Mouse (Mus musculus) neural tube, embryonic 15.5 days (tissue): Measurements from ENCODE around the gene Rpn1. TPM values are rescaled to one million over a fixed set of nuclear protein-coding genes. Genes with fewer than 3 reads are reported as not detected.

Experiments used
- ATAC-seq: fragments of 200-750 bp; cut with Nextera tagmentation; 2 replicates; pipeline ENCODE4 v1.8.0; 2017; ENCODE audit warnings: mild to moderate bottlenecking, moderate TSS enrichment, moderate library complexity; ENCODE audit not compliant: low FRiP score
- H3K27ac ChIP-seq: fragments of 300-500 bp; sonication (generic); replicated peaks from 2 replicates; pipeline ENCODE4 v1.5.1; 2015; ENCODE audit warnings: mild to moderate bottlenecking, inconsistent platforms
- H3K27me3 ChIP-seq: fragments of 300-500 bp; sonication (generic); replicated peaks from 2 replicates; pipeline ENCODE4 v1.6.1; 2015; ENCODE audit warnings: inconsistent platforms
- H3K36me3 ChIP-seq: fragments of 300-500 bp; sonication (generic); 2 replicates; pipeline ENCODE4 v1.6.1; 2015; ENCODE audit warnings: inconsistent platforms
- H3K4me1 ChIP-seq: fragments of 300-500 bp; sonication (generic); 2 replicates; pipeline ENCODE4 v1.6.1; 2015; ENCODE audit warnings: inconsistent platforms
- H3K4me2 ChIP-seq: fragments of 300-500 bp; sonication (generic); 2 replicates; pipeline ENCODE4 v1.6.1; 2015; ENCODE audit warnings: inconsistent platforms, mild to moderate bottlenecking, moderate library complexity
- H3K4me3 ChIP-seq: fragments of 300-500 bp; sonication (generic); replicated peaks from 2 replicates; pipeline ENCODE4 v1.5.1; 2015; ENCODE audit warnings: mild to moderate bottlenecking, inconsistent platforms
- H3K9ac ChIP-seq: fragments of 300-500 bp; sonication (generic); replicated peaks from 2 replicates; pipeline ENCODE4 v1.6.1; 2015; ENCODE audit warnings: mild to moderate bottlenecking, inconsistent platforms
- H3K9me3 ChIP-seq: fragments of 300-500 bp; sonication (generic); replicated peaks from 2 replicates; pipeline ENCODE4 v1.6.1; 2016; ENCODE audit warnings: inconsistent platforms
- WGBS: fragments of 180-500 bp; shearing (Covaris S2); methylation state at CpG from one replicate; pipeline ENCODE4 v1.1.7; 2015; ENCODE audit warnings: mixed read lengths; 5-methylcytosine and 5-hydroxymethylcytosine counted together
- polyA plus RNA-seq: library from polyadenylated mRNA; unstranded; fragments of >200 nt; fragmentation: Nextera tagmentation; extraction: Ambion mirVana; gene quantifications from 2 replicates; pipeline ENCODE4 v1.2.1, GENCODE M21; 2015

The Rpn1 gene
- polyA plus RNA-seq, 1 experiment from 2014 or later, result 294 TPM

DNA sequence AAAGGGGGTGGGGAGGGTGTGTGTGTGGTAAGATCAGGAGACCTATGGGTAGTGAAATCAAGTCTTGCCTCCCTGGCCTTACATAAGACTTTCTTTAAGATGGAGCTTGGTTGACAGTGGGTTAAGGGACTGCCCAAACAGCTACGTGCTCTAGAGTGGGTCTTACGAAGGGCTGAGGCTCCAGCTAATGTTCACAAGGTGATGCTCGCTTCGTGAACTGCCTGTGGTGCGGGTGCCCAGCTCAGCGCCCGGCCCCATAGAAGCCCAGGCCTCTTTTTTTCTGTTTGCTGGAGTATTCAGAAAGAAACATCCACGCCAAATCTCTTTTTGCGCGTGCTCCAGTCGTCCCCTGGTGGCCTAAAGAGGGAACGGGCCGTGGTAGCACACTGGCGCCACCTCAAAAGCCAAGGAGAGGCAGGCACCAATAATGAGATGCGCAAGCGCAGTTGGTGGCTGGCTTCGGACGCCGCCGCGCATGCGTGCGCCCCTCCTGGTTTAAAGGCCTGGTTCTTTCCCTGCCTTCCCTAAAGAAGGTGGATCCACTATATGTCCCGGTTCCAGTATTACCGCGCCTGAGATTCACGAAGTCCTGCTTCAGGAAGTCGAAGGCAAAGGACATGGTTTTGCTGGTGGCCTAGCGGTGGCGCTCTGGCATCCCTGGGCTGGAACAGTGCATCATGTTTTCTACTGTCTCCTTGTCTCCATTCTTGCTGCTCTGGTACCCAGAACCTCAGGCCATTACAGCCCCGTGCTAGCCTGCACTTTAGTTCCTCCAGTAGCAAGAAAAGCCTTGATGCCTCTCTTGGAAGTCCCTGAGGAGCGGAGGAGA, 21.7 kb downstream of the Rpn1 start:
- peak overlapping the region; percentile 54 for H3K4me2 ChIP-seq
- WGBS, result 10% methylated on average over 32 of the region's 32 CpGs
- peaks cover 16% of the 10 kb centered on the region for H3K4me1 ChIP-seq

DNA sequence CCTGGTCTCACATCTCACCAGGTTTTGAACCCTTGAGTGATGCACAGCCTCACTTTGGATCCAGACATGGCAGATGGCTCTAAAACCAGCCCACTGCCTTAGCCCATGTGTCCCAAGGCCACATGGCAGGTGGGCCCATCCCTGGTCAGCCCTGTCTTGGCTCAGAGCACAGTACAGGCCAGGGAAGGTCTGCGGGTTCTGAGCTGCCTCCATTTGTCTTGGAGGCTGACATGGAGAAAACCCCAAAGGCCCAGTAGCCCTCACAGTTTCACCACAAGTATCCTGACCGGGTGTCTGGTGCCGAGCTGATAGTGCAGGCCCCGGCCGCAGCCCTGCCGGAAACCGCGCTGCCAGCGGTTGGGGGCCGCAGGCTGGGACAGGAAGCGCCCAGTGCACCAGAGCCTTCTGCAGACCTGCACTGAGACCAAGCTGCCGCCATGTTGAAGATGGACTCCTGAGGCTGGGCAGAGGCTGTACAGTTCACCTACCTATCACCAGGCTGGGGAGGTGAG, 22.4 kb downstream of the Rpn1 start:
- peak; percentile 62 for ATAC-seq
- Histone ChIP-seq H3K4me1 (peaks cover 16% of the 10 kb centered on the region), H3K9me3 (no peaks in the 10 kb centered on the region), H3K36me3 (peaks cover 32% of the 10 kb centered on the region), H3K9ac (peak overlapping the region; percentile 44; the same call in 1 of the 2 replicates), H3K4me2 (peak overlapping the region; percentile 54), H3K4me3 (peak overlapping the region; percentile 25; the same call in 1 of the 2 replicates), H3K27ac (peak overlapping the region; percentile 78), H3K27me3 (no peaks in the 10 kb centered on the region)
- 96% methylated on average over 12 of the region's 12 CpGs for WGBS

More for the DNA sequence above, 21.7 kb downstream of the Rpn1 start:
- Histone ChIP-seq H3K4me3 (peak overlapping the region; percentile 25), H3K27me3 (no peaks in the 10 kb centered on the region), H3K9ac (peak overlapping the region; percentile 44), H3K27ac (peak overlapping the region; percentile 78), H3K9me3 (no peaks in the 10 kb centered on the region), H3K36me3 (peaks cover 39% of the 10 kb centered on the region)
- peak; percentile 94 for ATAC-seq

- WGBS, result 88% methylated on average over 10 of the region's 10 CpGs
- H3K27me3 ChIP-seq, result no peaks in the 10 kb centered on the region
- H3K4me2 ChIP-seq, result no peak overlapping the region
These were observed 23.6 kb downstream of the Rpn1 start for GRCm38 (mm10) chr6:88107661-88108535.

GRCm38 (mm10) chr6:88113139-88113538, 28.9 kb downstream of the Rpn1 start:
- Histone ChIP-seq H3K4me2 (no peak overlapping the region), H3K36me3 (no peaks in the 10 kb centered on the region), H3K27ac (no peak overlapping the region), H3K4me1 (peaks cover 8% of the 10 kb centered on the region), H3K9me3 (no peaks in the 10 kb centered on the region), H3K4me3 (no peak overlapping the region), H3K9ac (no peak overlapping the region), H3K27me3 (no peaks in the 10 kb centered on the region)
- WGBS, result 30% methylated on average over 7 of the region's 7 CpGs
- peak; percentile 75 for ATAC-seq

More at GRCm38 (mm10) chr6:88107661-88108535, 23.6 kb downstream of the Rpn1 start:
- Histone ChIP-seq H3K9me3 (no peaks in the 10 kb centered on the region), H3K4me1 (peaks cover 16% of the 10 kb centered on the region), H3K4me3 (no peak overlapping the region), H3K9ac (no peak overlapping the region), H3K27ac (no peak overlapping the region), H3K36me3 (peaks cover 20% of the 10 kb centered on the region)
- no peak for ATAC-seq

- Histone ChIP-seq H3K27me3 (no peaks in the 10 kb centered on the region), H3K9ac (no peak overlapping the region), H3K4me1 (peaks cover 8% of the 10 kb centered on the region), H3K27ac (no peak overlapping the region), H3K9me3 (no peaks in the 10 kb centered on the region), H3K4me3 (no peak overlapping the region), H3K36me3 (no peaks in the 10 kb centered on the region), H3K4me2 (no peak overlapping the region)
- no peak for ATAC-seq
- WGBS, result 89% methylated on average over 5 of the region's 5 CpGs
These were observed 30.1 kb downstream of the Rpn1 start for GRCm38 (mm10) chr6:88114414-88114813.

DNA sequence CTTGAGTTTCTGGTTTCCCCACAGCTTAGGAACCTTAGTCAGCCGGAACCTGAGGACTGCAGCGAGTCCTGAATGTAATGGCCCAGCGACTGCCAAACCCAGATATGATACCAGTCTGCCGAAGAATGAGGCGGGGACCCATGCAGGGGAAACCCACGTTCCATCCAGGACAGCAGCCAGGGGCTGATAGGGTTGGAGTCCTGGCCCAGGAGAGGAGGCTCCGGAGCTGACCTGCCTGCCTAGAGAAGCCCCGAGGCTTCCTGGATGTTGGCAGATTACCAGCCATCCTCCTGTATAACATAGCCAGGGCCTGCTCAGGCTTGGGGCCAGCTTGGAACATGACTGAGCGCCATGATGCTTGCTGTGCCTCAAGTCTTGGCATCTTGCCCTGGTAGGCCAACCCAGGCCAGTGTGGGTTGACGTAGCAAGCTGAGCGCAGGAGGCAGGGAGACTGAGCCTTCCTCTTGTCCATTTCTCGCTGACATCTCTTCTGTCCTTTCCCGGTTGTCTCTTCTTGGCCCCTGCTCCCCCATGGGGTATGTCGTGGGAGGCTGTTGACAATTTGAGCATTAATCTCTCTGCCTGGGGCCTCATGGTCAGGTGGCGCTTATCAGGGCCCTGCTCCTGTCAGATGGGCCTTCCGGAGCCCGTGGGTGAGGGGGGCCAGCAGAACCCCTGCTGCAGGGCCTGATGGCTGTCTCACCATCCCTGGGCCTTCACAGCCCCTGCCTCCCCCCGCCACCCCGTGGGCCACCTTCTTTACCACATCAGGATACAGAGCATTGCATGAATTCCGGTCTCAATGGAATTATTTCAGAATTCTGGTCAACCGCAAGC, 32.3 kb downstream of the Rpn1 start:
- Histone ChIP-seq H3K27me3 (no peaks in the 10 kb centered on the region), H3K9me3 (no peaks in the 10 kb centered on the region), H3K27ac (no peak overlapping the region), H3K4me2 (no peak overlapping the region), H3K4me1 (peaks cover 8% of the 10 kb centered on the region), H3K4me3 (no peak overlapping the region), H3K9ac (no peak overlapping the region), H3K36me3 (no peaks in the 10 kb centered on the region)
- 72% methylated on average over 21 of the region's 21 CpGs for WGBS
- ATAC-seq, result peak; percentile 52

DNA sequence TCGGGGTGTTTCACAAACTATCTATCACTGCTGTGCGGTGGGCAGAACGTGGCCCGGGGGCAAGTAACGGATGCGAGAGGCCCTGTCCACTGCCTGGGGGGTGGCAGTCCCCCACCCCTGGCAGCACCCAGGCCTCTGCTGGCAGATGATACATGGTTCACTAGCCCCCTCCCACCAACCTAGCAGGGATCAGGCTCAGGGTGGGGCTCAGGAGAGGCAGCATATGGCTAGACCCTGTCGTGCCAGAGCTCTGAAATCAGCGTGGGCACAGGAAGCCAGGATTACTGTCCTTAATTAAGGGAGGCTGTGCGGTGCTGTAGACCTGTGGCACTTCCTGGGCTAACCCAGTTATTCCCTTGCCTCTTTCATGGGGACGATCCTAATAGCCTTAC, 32.9 kb downstream of the Rpn1 start:
- Histone ChIP-seq H3K4me2 (no peak overlapping the region), H3K4me1 (peaks cover 8% of the 10 kb centered on the region), H3K4me3 (no peak overlapping the region), H3K9ac (no peak overlapping the region), H3K27ac (no peak overlapping the region), H3K36me3 (no peaks in the 10 kb centered on the region), H3K27me3 (no peaks in the 10 kb centered on the region), H3K9me3 (no peaks in the 10 kb centered on the region)
- no peak for ATAC-seq
- 82% methylated on average over 10 of the region's 10 CpGs for WGBS

DNA sequence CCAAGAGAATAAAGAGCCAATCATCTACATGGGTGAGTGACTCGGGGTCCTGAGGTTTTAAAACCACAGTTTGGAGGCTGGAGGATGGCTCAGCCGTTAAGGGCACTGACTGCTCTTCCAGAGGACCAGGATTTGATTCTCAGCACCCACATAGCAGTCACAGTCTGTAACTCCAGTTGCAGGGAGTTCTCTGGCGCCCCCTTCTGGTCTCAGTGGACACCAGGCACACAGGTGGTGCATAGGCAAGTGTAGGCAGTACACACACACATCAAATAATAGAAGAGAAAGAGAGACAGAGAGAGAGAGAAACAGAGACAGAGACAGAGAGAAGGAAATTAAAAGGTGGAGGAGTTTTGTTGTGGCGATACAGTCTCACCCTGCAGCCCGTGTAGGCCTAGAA, 35.0 kb downstream of the Rpn1 start:
- Histone ChIP-seq H3K4me2 (no peak overlapping the region), H3K27ac (no peak overlapping the region), H3K4me1 (0 out of 2 replicates have a peak, but pooled peaks cover 4% of the 10 kb centered on the region), H3K36me3 (no peaks in the 10 kb centered on the region), H3K9ac (no peak overlapping the region), H3K9me3 (no peaks in the 10 kb centered on the region), H3K4me3 (no peak overlapping the region), H3K27me3 (no peaks in the 10 kb centered on the region)
- no peak for ATAC-seq
- 80% methylated on average over 5 of the region's 5 CpGs for WGBS

- Histone ChIP-seq H3K27ac (no peak overlapping the region), H3K4me2 (no peak overlapping the region), H3K36me3 (no peaks in the 10 kb centered on the region), H3K9me3 (no peaks in the 10 kb centered on the region), H3K4me3 (no peak overlapping the region), H3K9ac (no peak overlapping the region), H3K4me1 (0 out of 2 replicates have a peak, but pooled peaks cover 4% of the 10 kb centered on the region), H3K27me3 (no peaks in the 10 kb centered on the region)
- 91% methylated on average over 7 of the region's 7 CpGs for WGBS
- ATAC-seq, result no peak
These were observed 36.5 kb downstream of the Rpn1 start for GRCm38 (mm10) chr6:88120813-88121212.

GRCm38 (mm10) chr6:88121781-88122180, 37.5 kb downstream of the Rpn1 start:
- 77% methylated on average over 2 of the region's 2 CpGs for WGBS
- H3K9me3 ChIP-seq, result no peaks in the 10 kb centered on the region
- no peak overlapping the region for H3K4me2 ChIP-seq
- no peaks in the 10 kb centered on the region for H3K36me3 ChIP-seq
- ATAC-seq, result no peak
- H3K4me3 ChIP-seq, result no peak overlapping the region
- no peak overlapping the region for H3K27ac ChIP-seq
- H3K9ac ChIP-seq, result no peak overlapping the region
- 0 out of 2 replicates have a peak, but pooled peaks cover 4% of the 10 kb centered on the region for H3K4me1 ChIP-seq
- no peaks in the 10 kb centered on the region for H3K27me3 ChIP-seq
